Mouse (Mus musculus): ENCODE data around the gene Ptprq. TPM values are rescaled to one million over a fixed set of nuclear protein-coding genes. Genes with fewer than 3 reads are reported as not detected.

Gene Ptprq
- polyA plus RNA-seq, 1 experiment from 2014 or later: 0.14 TPM

DNA sequence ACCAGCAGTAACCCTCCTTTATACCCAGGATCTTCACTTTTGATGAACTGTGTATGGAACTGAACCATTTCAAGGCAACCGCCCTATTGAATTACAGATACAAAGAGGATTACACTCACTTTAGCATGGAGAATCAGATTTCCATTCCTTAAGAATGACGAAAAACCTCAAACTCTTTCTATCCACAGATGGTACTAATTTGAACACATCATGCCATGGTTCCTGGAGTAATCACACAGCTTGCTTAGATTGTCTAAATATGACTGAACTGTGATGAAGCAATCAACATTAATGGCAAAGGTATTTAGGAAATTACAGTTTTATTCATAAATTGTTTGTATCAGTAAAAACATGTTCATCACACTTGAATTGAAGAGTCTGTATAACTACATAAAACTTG, 104.4 kb downstream of the Ptprq start:
- Histone ChIP-seq H3K4me1 (no peaks in the 10 kb centered on the region), H3K36me3 (no peaks in the 10 kb centered on the region), H3K27me3 (replicated peaks) (no peaks in the 10 kb centered on the region), H3K27ac (no peak overlapping the region), H3K4me2 (replicated peaks) (no peak overlapping the region), H3K9ac (no peak overlapping the region), H3K4me3 (no peak overlapping the region), H3K9me3 (no peaks in the 10 kb centered on the region)
- 77% methylated on average over 2 of the region's 2 CpGs for WGBS
- no peak for ATAC-seq (ENCODE audit: low FRiP score, low read depth)

DNA sequence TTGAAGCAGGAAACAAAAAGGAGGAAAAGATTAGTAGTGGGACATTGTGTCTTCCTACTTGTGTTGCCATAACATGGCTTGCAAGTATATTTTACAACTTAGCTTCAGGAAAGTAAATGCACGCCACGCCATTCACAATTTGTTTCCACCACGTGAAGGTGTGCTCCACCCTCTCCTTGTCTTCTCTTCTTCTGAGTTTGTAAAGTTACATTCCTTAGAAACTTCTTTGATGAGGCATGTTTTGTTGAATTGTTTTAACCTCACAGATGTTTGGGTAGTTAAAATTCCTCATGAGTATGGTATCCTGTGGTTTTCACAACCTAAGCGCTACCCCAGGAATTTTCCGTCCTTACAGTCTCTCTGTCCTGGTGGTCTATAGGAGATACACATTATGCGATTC, 118.5 kb downstream of the Ptprq start:
- Histone ChIP-seq H3K27me3 (replicated peaks) (no peaks in the 10 kb centered on the region), H3K4me1 (no peaks in the 10 kb centered on the region), H3K27ac (no peak overlapping the region), H3K9ac (no peak overlapping the region), H3K9me3 (no peaks in the 10 kb centered on the region), H3K4me3 (no peak overlapping the region), H3K36me3 (no peaks in the 10 kb centered on the region), H3K4me2 (replicated peaks) (no peak overlapping the region)
- 78% methylated on average over 6 of the region's 6 CpGs for WGBS
- no peak for ATAC-seq (ENCODE audit: low FRiP score, low read depth)

DNA sequence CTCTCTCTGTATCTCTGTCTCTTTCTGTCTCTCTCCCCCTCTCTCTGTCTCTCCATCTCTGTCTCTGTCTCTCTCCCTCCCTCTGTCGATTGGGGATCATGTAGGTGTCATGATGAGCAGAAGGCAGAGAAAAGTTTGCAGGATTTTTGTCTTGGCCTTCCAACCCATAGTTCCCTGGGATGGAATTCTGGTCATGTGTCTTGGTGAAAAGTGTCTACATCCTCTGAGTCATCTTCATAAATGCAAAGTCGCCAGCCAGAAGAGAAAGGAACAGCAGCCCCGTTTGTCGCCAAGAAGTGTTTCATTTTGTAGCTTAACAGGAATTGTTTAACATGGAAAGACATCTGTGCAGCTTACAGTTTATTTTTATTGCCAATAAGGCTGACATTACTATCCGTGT, 136.5 kb downstream of the Ptprq start:
- no peaks in the 10 kb centered on the region for H3K4me1 ChIP-seq
- H3K9ac ChIP-seq: no peak overlapping the region
- no peaks in the 10 kb centered on the region for H3K9me3 ChIP-seq
- no peaks in the 10 kb centered on the region for H3K36me3 ChIP-seq
- H3K4me2 ChIP-seq (replicated peaks): no peak overlapping the region
- no peak overlapping the region for H3K4me3 ChIP-seq
- H3K27ac ChIP-seq: no peak overlapping the region
- ATAC-seq (ENCODE audit: low FRiP score, low read depth): no peak
- H3K27me3 ChIP-seq (replicated peaks): no peaks in the 10 kb centered on the region
- WGBS: 84% methylated on average over 5 of the region's 5 CpGs

DNA sequence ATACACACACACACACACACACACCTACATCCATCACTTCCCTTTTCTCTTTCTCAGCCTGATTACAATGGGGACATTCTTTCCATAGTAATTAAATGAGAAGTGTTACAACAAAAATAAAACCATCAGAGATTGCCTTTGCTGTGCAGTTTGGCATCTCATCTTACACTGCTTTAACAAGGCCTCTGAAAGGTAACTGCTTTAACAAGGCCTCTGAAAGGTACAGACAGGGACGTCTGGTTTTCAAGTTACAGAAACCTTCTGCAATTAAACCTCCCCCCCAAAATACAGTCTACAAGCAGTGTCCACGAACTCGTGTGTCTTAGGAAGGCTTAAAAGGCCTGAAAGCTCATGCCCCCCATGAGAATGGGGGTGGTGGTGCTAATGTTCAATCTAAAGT, 150.8 kb downstream of the Ptprq start:
- no peaks in the 10 kb centered on the region for H3K27me3 ChIP-seq (replicated peaks)
- 50% methylated on average over 3 of the region's 3 CpGs for WGBS
- H3K4me3 ChIP-seq: no peak overlapping the region
- ATAC-seq (ENCODE audit: low FRiP score, low read depth): no peak
- H3K9me3 ChIP-seq: no peaks in the 10 kb centered on the region
- H3K27ac ChIP-seq: no peak overlapping the region
- no peaks in the 10 kb centered on the region for H3K4me1 ChIP-seq
- no peak overlapping the region for H3K9ac ChIP-seq
- no peaks in the 10 kb centered on the region for H3K36me3 ChIP-seq
- H3K4me2 ChIP-seq (replicated peaks): no peak overlapping the region

DNA sequence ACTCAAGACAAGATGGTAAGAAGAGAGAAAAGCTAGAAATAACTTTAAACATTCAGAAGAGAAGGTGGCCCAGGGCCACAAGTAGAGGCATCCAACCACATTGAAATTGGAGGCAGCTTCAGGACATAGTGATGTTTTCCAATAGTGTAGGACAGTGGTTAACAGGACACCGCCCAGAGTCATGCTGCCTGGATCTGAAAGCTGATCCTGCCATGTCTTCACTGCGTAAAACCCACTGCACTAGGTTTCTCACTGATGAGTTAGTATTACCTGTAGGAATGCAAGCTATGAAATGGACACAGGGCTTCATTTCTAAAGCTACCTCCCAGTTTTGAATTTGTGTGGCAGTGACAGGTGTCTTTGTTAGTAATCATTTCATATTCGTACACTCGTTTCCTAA, 151.6 kb downstream of the Ptprq start:
- H3K9ac ChIP-seq: no peak overlapping the region
- WGBS: 91% methylated on average over 4 of the region's 4 CpGs
- no peaks in the 10 kb centered on the region for H3K36me3 ChIP-seq
- no peaks in the 10 kb centered on the region for H3K4me1 ChIP-seq
- no peak for ATAC-seq (ENCODE audit: low FRiP score, low read depth)
- no peak overlapping the region for H3K4me2 ChIP-seq (replicated peaks)
- H3K27ac ChIP-seq: no peak overlapping the region
- H3K9me3 ChIP-seq: no peaks in the 10 kb centered on the region
- no peaks in the 10 kb centered on the region for H3K27me3 ChIP-seq (replicated peaks)
- no peak overlapping the region for H3K4me3 ChIP-seq

DNA sequence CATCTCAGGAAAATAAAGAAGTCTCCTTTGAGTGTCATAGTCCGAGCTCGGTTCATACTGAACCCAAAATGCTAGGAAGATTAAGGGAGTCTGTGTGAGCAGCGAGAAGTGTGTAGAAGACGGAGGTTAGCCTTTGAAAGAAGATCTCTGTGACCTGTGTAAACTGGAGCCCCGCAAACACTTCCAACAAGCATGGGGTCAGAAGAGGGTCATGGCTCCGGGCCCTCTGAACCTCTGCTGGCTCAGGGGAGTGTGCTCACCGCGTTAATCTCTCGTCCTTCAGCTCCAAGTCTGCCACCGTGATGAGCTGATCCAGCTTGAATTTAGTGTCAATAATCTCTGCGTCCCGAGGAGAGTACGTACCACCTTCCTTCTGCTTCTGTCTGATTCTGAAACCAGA, 157.0 kb downstream of the Ptprq start:
- no peak for ATAC-seq (ENCODE audit: low FRiP score, low read depth)
- H3K27ac ChIP-seq: no peak overlapping the region
- H3K4me2 ChIP-seq (replicated peaks): no peak overlapping the region
- H3K4me1 ChIP-seq: no peaks in the 10 kb centered on the region
- no peaks in the 10 kb centered on the region for H3K27me3 ChIP-seq (replicated peaks)
- 19% methylated on average over 13 of the region's 13 CpGs for WGBS
- no peaks in the 10 kb centered on the region for H3K9me3 ChIP-seq
- H3K36me3 ChIP-seq: no peaks in the 10 kb centered on the region
- H3K4me3 ChIP-seq: no peak overlapping the region
- no peak overlapping the region for H3K9ac ChIP-seq

DNA sequence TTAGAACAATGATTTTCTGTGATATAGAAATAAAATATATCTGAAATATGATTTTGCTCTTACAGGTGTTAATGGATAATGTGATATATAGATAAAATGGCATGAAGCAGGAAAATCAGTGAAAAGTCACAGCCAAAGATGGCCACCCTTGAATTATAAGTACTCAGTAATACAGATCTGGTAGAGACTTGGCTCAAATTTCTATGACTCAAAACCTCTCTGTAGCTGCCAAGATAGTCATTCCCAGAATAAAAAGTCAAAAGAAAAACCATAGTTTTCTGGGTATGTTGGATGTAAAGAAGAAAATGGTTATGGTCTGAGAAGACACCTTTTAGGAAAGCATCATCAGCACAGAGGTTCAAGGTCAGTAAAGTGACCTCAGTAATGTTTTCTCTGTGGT, 159.0 kb downstream of the Ptprq start:
- no peak overlapping the region for H3K4me3 ChIP-seq
- H3K4me1 ChIP-seq: no peaks in the 10 kb centered on the region
- H3K4me2 ChIP-seq (replicated peaks): no peak overlapping the region
- H3K36me3 ChIP-seq: no peaks in the 10 kb centered on the region
- no peaks in the 10 kb centered on the region for H3K9me3 ChIP-seq
- ATAC-seq (ENCODE audit: low FRiP score, low read depth): no peak
- H3K27me3 ChIP-seq (replicated peaks): no peaks in the 10 kb centered on the region
- no peak overlapping the region for H3K9ac ChIP-seq
- H3K27ac ChIP-seq: no peak overlapping the region

DNA sequence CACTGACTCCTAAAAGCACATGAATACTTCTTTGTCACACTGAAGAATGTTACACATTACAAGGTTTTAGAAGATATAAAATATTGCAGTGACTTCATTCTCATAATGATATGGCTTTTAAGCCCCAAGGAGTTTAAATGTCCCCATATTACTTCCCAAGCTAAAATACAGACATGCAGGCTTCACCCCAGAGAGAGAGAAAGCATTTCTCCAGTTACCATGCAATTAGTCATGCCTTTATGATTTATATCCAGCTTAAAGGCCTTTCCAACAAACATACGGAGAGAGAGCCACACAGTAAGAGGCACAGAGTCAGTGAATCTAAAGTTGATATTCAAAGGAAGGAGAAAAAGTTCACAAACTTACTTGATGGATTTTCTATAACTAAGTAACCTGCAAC, 176.8 kb downstream of the Ptprq start:
- H3K4me3 ChIP-seq: no peak overlapping the region
- H3K4me1 ChIP-seq: no peaks in the 10 kb centered on the region
- no peak overlapping the region for H3K27ac ChIP-seq
- no peak overlapping the region for H3K9ac ChIP-seq
- WGBS: 16% methylated on average over 1 of the region's 1 CpGs
- no peak overlapping the region for H3K4me2 ChIP-seq (replicated peaks)
- no peak for ATAC-seq (ENCODE audit: low FRiP score, low read depth)
- H3K36me3 ChIP-seq: no peaks in the 10 kb centered on the region
- no peaks in the 10 kb centered on the region for H3K9me3 ChIP-seq
- no peaks in the 10 kb centered on the region for H3K27me3 ChIP-seq (replicated peaks)

DNA sequence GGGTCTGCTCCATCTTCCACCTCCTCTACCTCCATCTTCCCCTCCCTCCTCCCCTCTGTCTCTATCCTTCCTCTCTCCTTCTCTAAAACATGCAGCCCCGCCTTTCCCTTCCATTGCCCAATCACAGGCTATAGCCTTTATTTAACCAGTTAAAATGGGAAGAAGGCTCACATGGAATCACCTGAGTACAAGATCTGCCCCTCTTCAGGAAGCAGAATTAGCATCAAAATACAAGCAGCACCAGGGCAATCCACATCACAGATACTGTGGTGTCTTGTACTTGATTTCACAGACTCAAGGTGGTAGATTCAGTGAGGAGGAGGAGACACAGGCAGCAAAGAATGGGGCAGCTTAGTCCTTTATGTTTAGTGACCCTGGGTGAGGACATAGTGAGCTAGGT, 191.1 kb downstream of the Ptprq start:
- WGBS: 86% methylated on average over 1 of the region's 1 CpGs
- no peak overlapping the region for H3K9ac ChIP-seq
- ATAC-seq (ENCODE audit: low FRiP score, low read depth): no peak
- H3K4me2 ChIP-seq (replicated peaks): no peak overlapping the region
- H3K9me3 ChIP-seq: no peaks in the 10 kb centered on the region
- no peaks in the 10 kb centered on the region for H3K4me1 ChIP-seq
- H3K4me3 ChIP-seq: no peak overlapping the region
- H3K27ac ChIP-seq: no peak overlapping the region
- H3K27me3 ChIP-seq (replicated peaks): no peaks in the 10 kb centered on the region
- no peaks in the 10 kb centered on the region for H3K36me3 ChIP-seq

DNA sequence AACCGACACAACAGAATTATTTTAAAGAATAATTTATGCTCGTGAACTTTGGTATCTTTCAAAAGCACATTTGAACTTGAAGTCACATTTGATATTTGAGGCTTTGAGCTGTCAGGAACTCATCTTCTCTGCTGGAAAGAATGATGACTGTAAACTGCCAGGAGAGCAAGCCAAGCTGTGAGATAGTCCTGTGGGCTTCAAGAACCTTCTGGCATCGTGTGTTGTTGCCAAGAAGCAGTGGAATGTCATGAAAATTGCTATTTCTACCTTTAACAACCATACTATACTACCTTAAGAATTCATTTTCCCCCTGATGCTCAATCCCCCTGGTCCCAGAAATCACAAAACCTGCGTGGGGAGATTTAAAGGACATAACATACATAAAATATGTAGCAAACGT, 200.6 kb downstream of the Ptprq start:
- Histone ChIP-seq H3K4me2 (replicated peaks) (no peak overlapping the region), H3K27me3 (replicated peaks) (no peaks in the 10 kb centered on the region), H3K9me3 (no peaks in the 10 kb centered on the region), H3K4me1 (no peaks in the 10 kb centered on the region), H3K36me3 (no peaks in the 10 kb centered on the region), H3K4me3 (no peak overlapping the region), H3K27ac (no peak overlapping the region), H3K9ac (no peak overlapping the region)
- ATAC-seq (ENCODE audit: low FRiP score, low read depth): no peak
- 82% methylated on average over 5 of the region's 5 CpGs for WGBS

DNA sequence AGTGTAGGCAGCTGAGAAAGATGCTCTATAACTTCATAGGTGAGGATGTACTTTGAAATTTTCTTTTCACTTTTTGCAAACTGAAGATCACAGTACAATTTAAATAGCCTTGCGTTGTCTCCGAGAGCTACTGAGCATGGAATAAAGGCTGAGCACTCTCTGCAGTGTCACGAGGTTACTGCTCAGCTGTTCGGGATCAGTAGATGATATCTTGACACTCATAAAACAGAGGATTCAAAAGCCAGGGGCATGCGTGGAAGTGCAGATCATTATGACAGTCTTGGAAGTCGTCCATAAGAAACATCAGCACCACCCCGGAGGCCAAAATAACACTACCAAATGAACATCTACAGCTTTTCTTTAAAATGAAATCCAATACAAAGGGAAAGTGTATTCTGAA, 203.2 kb downstream of the Ptprq start:
- 78% methylated on average over 7 of the region's 7 CpGs for WGBS
- no peaks in the 10 kb centered on the region for H3K4me1 ChIP-seq
- no peaks in the 10 kb centered on the region for H3K36me3 ChIP-seq
- H3K4me2 ChIP-seq (replicated peaks): no peak overlapping the region
- H3K27me3 ChIP-seq (replicated peaks): no peaks in the 10 kb centered on the region
- no peak overlapping the region for H3K4me3 ChIP-seq
- H3K9me3 ChIP-seq: no peaks in the 10 kb centered on the region
- H3K9ac ChIP-seq: no peak overlapping the region
- no peak for ATAC-seq (ENCODE audit: low FRiP score, low read depth)
- no peak overlapping the region for H3K27ac ChIP-seq

DNA sequence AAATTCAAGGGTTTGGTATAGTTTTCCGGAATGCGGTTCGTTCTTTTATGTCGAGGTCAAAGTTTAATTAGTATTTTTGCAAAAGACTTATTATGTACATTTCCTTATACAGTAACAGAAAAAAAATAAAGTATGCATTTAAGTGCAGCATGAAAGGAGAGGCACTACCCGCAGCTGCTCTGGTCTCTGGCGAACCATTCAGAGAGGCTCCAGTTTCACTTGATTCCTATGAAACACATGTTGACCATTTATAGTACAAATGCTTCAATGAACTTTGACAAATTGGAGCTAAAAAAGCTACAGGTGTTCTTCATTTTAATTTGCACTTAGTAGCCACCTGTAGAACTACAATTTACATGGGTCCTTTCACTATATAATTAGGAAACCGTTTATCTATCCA, 205.1 kb downstream of the Ptprq start:
- 81% methylated on average over 7 of the region's 7 CpGs for WGBS

DNA sequence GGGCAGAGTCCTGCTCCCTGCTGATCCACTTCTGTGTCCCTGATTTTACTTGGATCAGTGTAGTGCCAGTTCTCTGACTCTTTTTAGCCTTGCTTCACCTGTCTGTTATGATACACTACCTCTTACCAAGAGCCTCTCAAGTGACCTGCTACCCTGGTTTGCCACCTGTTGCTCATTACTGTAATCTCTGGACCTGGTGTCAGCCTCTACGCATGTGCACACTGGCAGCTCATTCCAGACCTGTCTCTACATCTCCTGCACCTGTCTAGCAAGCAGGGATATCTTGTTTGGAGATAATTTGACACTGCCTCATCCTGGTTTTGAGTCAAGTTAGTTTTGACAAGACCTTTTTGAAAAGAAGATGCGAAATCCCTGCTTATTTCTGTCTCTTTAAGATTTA, 213.5 kb downstream of the Ptprq start:
- no peak for ATAC-seq (ENCODE audit: low FRiP score, low read depth)
- Histone ChIP-seq H3K4me2 (replicated peaks) (no peak overlapping the region), H3K9me3 (no peaks in the 10 kb centered on the region), H3K36me3 (no peaks in the 10 kb centered on the region), H3K27ac (no peak overlapping the region), H3K27me3 (replicated peaks) (no peaks in the 10 kb centered on the region), H3K9ac (no peak overlapping the region), H3K4me3 (no peak overlapping the region), H3K4me1 (no peaks in the 10 kb centered on the region)
- 86% methylated on average over 2 of the region's 2 CpGs for WGBS

More for the DNA sequence above, 205.1 kb downstream of the Ptprq start:
- Histone ChIP-seq H3K4me1 (no peaks in the 10 kb centered on the region), H3K27me3 (replicated peaks) (no peaks in the 10 kb centered on the region), H3K27ac (no peak overlapping the region), H3K9ac (no peak overlapping the region), H3K4me3 (no peak overlapping the region), H3K9me3 (no peaks in the 10 kb centered on the region), H3K36me3 (no peaks in the 10 kb centered on the region), H3K4me2 (replicated peaks) (no peak overlapping the region)
- ATAC-seq (ENCODE audit: low FRiP score, low read depth): no peak

DNA sequence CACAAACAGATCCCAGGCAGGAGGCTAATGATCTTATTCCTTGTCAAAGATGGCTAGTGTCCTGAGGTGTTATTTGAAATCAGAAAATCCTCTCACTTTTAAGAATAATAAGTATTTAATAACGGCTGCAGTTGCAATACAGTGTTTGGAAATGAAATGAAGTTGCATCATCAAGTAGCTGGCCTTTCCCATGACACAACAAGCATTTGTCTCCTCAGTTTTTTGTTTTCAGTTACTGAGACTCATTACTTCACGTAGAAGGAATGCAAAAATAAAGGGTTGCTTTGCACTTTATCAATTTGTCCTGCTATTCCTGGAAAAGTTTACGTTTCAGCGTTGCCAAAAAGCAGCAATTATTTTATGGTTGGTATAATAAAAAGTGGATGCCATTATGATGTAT, 216.4 kb downstream of the Ptprq start:
- Histone ChIP-seq H3K4me2 (replicated peaks) (no peak overlapping the region), H3K27ac (no peak overlapping the region), H3K27me3 (replicated peaks) (no peaks in the 10 kb centered on the region), H3K4me1 (no peaks in the 10 kb centered on the region), H3K9ac (no peak overlapping the region), H3K9me3 (no peaks in the 10 kb centered on the region), H3K4me3 (no peak overlapping the region), H3K36me3 (no peaks in the 10 kb centered on the region)
- ATAC-seq (ENCODE audit: low FRiP score, low read depth): no peak
- 89% methylated on average over 4 of the region's 4 CpGs for WGBS

Data from neural tube, embryonic 12.5 days (tissue).